Mouse (Mus musculus): Measurements from ENCODE around the gene Spry2.

The Spry2 gene

DNA sequence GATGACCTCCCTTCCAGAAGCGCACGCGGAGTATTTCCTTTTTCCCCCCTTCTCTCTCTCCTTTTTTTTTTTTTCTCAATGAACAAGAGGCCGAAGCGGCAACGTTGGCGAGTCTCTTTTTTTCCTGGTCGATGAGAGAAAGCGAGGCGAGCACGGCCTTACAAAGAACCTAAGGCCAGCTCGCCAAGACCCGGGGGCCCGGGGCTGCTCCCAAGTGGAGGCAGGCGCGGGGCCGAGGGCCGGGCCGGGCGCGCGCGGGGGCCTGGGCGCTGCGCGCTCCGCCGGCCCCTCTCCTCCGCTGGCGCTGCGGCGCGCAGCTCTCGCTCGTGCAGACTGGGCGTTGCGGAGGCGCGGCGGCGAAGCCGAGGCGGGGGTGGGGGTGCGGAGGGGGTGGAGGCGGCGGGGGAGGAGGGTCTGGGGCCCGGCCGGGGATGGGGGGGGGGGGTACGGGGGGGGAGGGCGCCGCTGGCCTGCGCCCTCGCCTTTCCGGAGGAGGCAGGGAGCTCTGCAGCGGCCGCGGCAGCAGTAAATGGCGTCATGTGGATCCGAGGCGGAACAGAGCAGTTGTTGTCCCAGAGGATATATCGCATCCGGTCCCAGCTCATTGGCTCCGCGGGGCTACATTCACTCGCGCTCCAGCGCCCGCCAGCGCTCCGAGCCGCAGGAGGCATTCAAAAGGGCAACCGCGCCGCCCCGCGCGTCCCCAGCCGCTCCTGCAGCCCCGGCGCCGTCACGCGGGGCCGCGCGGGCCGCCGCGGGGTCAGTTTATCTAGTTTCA is at the start of gene Spry2:
Gene Spry2 (minus strand): TSS at position 29 of the 778 bp plus-strand sequence.
- DNase-seq, result peak; percentile 45 to 47

DNA sequence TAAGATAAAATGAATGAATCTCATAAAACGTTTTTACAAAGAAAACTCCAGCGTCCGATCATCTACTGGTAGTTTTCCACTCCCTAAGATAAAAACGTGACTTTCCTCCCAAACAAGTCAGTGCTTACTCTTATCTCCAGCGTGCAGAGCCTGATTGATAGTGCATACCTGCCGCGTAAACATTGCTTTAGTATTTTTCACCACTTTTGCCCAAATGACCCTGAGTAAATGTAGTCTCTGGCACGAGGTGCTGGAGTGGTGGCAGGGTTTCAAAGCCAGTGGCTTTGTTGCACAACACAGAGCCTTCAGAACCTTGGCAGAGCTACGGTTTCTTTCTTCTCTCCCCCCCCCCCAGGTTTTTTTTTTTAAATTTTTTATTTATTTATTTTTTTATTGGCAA is 44.7 kb upstream of the Spry2 start:
- DNase-seq, result no peak

DNA sequence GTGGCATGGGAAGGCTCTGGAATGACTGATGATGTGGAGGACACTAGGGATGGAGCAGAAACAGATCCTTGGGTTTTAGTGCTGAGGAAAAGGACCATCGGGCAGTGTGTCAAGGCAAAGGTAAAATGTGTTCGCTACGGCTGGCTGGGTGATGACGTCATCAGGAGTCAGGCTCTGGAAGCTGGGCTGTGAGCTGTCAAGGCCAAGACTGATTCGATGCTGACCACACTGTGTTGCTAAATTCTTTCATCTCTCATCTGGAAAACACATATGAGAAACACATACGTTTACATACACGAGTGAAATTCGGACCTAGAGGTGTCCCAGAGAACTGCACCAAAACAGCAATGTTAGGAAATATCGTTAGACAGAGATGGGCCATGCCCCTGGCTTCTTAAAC is 30.1 kb upstream of the Spry2 start:
- no peak for DNase-seq

DNA sequence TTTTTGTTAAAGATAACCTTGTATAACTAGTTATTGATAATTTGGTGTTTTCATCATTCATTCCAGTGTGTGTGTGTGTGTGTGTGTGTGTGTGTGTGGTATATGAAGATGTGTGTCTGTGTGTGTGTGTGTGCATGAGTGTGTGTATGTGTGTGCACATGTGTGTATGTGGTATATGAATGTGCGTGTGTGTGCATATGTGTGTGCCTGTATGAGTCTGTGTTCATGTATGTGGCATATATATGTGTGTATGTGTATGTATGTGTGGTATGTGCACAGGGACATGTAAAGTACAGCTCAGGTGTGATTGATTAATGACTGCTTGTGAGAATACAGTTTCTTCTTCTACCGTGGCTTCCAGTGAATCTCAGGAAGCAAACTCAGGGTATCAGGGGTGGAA is 28.7 kb upstream of the Spry2 start:
- no peak for DNase-seq

DNA sequence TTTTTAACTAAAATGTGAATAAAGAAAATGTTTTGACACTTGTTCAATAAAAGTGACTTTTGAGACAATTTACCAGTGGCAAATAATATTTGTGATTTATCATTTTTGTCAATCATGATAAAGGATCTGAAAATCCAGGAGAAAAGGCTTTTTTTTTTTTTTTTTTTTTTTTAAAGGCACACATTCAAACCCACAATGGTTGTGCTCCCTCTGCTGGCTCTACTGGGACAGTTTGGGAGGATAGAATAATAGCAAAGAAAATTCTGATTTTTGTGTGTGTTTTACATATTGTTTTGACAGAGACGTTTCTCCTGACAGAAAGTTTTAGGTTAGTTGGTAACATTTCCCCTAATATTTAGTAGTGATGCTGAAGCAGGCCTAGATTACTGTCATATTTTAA is 28.1 kb upstream of the Spry2 start:
- DNase-seq, result no peak

DNA sequence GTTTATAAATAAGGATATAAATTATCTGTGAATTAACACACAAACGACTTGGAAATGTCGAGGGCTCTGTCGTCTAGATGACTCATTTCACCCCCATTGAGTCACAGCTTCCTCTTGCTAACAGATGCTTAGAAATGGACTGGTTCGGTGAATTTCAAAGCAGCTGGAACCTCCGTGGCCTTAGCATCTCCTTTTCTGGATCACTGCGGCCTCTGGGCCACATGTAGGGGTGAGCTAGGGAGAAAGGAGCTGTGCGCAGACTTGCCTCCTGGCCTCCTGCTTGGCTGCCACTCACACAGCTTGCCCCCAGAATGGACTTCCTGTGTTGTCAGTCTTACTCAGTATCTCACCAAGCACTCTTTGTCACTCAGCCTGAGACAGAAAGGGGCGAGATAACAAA is 26.3 kb upstream of the Spry2 start:
- no peak for DNase-seq

DNA sequence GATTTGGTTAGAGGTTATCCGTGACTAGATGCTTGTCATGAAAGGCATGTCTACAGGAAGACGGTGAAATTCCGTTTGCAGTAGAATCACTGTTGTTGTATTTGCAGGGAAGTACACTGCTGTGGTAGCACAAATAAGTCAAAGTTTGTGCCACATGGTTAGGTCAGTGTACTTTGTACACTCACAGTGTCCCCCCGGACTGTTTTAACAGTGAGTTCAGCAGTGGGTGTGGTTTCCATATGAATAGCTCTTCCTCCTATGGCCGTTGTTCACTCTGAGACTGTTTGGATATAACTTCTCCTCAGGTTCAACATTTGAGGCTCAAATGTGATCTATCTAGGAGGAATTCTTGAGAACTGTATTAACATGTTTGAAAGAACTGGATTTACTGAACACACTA is 25.8 kb upstream of the Spry2 start:
- no peak for DNase-seq

DNA sequence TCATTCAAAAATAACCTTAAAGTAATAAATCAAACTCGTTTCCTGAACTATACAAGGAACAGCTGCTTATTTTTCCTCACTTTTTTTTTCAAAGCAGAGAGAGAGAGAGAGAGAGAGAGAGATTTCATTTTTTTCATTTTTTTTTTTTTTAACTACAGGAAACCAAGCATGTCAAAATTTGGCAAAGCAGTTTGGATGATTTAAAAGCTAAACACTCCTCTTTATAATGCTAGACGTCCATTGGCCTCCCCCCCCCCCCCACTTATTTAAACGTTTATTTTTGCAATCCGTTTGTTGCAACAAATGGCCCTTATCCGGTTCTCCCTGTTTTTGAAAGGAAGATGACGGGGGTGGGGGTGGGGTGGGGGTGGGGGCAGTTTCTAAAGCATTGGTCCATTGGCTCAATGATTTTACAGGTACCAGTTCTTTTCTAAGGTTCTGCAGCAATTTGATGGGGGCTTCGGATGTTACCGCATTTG is 24.6 kb upstream of the Spry2 start:
- DNase-seq, result no peak

DNA sequence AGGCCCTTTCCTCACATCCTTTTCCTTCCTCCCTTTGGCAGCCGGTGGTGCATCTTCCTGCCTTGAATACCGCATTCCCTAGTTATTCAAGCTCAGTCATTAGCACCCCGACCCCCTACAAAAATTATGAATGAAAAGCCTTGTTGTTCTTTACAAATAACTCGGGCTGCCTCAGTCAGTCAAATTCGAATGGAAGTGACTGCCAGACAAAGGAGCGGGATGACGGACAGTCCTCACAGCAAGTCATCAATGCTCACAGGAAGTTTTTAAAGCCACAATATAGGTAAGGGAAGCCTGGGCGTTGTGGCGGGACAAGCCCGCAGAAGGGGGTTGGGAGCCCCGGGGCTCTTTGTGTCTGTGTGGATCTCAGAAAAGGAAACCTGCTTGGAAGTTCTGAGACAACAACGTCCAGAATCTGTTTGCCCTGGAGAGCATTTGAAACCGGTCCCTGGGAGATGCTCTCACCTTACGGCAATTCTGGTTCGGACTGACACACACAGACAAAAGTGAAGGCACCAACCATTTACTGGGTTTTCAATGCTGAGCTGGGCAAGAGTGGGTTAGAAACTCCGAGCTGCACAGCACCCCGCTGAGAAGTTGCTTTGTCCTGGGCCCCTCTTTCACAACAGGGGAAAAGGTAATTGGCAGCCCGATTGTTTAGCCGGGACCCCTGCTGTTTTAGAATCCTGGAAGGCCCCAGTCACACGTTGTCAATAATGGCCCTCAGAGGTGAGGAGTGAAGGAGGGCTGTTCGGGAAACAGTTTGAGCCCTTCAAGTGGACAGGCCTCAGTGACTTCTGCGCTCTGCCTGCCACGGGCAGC is 24.0 kb upstream of the Spry2 start:
- no peak for DNase-seq

DNA sequence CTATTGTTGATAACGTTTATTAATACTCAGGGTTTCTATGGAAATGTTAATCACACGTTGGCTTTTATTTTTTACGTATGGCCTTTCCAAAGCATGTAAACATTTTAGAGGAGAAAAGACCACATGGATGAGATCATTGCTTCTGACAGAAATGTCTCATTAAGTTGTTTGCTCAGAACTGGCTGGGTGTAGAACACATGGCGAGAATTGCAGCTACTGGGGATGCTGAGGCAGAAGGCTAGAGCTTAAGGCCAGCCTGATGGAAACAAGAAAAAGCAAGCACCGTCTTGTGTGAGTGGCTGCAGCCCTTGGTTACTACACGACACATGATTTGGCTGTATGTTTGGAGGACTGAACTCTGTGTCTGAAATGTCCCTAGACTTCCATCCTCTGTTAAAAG is 10.6 kb upstream of the Spry2 start:
- no peak for DNase-seq

DNA sequence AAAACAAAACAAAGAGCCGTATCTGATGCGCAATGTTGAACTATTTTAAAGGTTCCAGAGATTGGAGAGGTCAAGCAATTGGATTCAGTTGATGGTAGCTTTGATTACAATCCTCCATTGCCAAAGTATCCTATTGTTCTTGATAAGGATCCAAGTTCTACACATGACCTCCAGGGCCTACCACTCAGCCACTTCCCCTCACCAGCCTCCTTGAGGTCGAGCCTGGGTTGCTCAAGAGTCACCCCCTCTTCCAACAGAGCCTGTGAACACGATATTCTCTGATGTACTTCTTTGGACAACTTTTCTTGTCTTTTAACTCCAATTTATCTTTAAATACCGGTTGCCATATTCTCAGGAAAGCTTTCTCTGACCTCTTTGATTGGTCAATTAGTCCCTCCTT is 9.3 kb upstream of the Spry2 start:
- no peak for DNase-seq

DNA sequence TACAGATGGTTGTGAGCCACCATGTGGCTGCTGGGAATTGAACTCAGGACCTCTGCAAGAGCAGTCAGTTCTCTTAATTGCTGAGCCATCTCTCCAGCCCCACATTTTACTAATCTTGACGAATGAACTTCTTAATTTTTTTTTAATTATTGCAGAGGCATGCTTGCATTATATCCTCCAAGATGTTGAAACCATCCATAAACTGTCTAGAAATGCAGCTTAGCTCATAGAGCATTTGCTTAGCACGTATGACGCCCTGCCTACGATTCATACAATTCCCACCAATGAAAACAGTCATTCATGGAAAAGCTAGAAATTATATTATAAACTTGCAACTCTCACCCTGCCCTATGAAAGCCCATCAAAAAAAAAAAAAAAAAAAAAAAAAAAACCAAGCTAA is 8.9 kb upstream of the Spry2 start:
- DNase-seq, result no peak

DNA sequence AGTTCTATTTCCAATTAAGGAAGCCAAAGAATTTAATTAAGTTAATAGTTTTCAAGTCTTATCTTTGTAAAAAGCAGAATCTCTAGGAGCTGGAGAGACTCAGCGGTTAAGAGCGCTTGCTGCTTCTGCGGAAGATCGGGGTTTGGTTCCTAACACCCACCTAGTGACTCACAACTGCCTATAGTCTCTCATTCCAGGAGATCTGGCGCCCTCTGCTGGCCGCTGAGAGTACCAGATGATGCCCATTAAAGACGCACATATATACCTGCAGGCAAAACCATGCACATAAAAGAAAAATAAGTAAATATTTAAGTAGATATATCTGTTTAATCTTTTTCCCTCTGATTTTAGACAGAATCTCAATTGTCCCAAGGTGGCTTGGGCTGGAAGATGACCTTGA is 6.2 kb upstream of the Spry2 start:
- DNase-seq, result peak; percentile 13 to 50

DNA sequence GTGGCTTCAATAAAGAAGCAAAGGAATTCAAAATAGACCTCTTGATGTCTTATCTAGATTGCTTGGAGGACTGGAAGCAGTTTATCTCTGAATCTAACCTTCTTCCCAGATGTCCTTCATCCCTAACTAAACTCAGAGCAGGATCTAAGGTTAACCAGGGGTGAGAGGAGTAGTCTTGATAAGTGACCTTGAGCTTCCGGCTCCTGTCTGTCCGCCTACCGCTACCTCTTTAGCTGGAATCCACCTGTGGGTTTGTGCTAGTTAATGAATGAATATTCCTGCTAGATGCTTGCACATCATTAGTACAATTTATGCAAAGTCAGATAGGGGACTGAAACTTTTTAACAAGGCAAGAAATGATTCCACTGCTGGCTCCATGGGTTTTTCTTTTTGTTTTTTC is 4.2 kb upstream of the Spry2 start:
- no peak for DNase-seq

DNA sequence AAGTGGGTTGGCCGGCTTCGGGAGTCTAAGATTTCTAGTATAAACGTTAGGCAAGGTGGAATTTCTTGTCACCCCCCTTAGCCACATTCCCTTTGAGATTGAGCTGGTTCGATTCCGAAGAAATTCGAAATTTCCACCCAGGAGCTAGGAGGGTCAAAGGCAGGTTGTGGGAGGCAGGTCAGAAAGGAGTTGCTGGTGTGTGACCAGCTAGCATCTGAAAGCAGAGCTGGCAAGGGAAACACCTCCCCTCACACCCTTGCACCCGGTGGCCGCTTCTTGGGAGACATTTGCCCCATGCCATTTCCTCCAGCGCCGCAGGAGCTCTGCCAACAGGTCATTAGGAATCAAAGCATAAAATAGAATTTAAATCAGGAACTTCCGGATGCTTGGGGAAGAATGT is 2.5 kb upstream of the Spry2 start:
- DNase-seq, result no peak

DNA sequence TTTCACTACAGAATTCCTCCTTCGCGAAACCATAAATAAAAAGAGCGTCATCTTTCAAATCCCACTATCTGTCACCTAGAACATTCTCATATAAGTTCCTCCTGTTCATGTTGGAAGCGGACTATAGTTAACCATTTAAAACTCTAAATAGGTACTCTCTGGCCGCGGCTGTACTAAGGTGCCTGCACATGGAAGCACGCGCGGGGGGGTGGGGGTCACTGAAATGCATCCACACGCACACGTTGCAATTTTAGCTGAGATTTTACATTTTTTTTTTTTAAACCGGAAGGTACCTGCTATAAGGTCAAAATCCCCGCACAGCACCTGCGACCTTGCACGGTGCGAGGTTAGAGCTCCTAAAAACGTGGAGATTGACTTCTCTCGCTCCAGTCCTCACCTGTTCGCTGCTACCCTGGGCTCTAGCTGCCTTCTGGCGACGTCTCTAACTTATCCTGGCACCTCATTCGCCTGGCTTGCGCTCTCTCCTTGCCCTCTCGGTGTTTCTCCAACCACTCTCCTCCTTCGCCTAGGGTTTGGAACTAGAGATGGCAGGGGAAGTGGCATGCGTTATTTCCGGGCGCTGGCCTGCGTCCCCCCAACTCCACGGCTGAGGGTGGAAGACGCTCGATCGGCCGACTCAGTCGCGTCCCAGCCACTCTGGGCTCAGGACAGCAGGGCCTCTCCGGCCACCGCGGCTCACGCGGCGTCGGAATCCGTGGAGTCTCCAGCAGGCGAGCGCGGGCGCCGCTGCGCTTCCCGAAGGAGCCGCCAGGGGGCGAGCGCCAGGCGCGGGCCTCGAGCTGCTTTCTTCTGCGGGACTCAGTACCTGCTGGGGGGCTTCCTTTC is 1.9 kb upstream of the Spry2 start:
- DNase-seq, result peak; percentile 43 to 73

DNA sequence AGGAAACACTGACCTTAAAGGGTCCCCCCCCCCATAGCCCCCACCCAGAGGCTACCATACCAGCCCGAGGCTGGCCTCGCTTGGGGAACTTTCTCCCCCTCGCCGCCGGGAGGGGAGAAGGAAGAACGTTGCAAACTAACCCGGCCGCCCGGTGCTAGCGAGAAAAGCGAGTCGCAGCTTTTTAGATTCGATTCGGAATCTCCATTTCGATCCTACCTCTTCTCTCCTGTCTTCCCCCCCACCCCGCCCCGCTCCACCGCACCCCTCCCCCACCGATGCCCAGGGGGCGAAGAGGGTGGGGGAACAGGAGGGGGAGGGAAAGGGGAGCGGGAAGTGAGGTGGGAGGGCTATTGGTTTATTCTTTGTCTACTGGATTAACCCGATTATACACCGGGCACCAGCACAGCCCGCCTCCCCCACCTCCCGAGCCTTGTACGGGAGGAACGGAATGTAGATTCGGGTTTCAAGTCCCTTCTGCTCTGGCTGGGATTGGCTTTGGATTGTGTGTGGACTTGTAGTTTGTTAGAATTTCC is 1.0 kb upstream of the Spry2 start:
- DNase-seq, result peak in 1 of 2 experiments; percentile 10

DNA sequence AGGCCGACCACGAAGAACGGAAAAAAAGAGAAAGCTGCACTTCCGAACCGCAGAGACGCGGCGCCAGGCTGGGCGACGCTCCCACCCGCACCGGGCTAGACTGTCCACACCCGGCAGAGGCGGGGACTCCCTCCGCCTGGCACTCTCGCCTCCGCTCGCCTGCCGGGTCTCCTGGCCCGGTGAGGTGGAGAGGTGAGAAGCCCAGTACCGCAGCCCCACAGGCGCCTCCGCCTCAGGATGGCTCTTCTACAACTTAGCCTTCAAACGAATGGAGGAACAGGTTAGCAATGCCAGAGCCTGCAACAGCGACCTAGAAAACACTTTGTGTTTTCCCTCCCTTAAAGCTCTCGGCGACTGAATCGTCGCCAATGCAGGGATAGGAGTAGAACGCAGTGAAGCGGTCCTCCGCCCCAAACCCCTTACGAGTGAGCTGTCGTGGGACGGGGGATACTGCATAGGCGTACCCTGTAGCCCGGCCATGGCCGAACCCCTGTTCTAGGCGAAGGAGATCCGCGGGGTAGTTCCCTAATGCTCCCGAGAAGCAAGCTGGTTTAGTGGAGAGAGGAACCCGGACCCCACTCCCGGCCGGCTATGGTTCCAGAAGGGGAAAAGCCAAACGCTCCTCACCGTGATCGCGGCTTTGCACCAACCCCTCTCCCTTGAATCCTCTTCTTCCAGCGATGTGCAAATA is 513 bp downstream of the Spry2 start:
- DNase-seq, result peak; percentile 8 to 13

DNA sequence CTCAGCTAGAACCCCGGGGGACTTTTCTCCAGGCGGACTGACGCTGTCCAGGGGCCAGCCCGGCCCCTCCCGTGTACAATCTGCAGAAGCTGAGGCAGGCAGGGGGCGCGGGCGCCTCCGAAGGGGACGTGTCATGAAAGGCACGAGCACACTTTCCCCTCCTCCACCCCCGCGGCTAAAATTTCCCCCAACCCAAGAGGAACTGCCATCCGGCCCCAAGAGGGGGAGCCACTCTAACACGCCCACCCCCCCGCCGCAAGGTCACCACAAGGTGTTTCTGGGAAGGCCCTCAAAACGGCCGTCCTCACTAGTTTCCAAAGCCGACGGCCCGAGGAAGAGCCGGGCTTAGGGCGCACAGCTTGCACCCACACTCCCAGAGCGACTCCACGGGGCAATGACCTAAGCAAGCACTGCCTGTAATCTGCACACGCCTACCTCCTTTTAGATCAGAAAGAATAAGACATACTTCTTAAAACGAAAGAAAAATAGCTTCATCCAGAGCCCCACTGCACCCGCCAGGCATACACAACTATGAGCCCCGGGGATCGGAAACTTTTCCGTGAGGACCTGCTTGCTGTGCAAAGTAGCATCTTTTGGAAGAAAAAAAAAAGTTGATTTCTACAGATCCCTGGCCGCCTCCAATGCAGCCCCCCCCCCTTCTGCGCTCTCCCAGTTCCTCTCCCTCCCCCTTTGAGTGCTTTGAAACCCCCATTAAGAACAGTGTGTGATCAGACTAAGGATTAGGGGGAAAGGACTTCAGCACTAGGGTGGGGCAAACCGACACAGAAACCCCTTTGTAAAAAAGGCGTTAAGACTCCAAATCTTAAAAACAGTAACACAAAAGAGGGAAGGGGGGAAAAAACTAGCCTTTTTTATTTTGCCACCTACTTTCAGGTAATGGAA is 1.4 kb downstream of the Spry2 start:
- peak; percentile 12 to 19 for DNase-seq

DNA sequence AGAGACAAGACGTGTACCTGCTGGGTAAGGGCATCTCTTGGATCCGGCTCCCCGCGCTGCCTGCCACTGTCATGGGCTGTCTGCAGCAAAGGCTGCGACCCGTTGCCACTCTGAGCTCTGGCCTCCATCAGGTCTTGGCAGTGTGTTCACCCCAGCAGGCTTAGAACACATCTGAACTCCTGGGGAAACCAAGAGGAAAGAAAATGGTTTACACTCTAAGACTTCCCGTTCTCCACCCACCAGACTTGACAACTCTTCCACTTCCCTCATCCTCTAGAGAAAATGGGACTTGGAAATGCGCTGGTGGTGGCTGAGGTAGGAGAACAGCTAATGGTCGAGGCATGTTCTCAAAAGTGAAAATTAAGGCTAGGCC is 3.0 kb downstream of the Spry2 start:
- DNase-seq, result no peak

DNA sequence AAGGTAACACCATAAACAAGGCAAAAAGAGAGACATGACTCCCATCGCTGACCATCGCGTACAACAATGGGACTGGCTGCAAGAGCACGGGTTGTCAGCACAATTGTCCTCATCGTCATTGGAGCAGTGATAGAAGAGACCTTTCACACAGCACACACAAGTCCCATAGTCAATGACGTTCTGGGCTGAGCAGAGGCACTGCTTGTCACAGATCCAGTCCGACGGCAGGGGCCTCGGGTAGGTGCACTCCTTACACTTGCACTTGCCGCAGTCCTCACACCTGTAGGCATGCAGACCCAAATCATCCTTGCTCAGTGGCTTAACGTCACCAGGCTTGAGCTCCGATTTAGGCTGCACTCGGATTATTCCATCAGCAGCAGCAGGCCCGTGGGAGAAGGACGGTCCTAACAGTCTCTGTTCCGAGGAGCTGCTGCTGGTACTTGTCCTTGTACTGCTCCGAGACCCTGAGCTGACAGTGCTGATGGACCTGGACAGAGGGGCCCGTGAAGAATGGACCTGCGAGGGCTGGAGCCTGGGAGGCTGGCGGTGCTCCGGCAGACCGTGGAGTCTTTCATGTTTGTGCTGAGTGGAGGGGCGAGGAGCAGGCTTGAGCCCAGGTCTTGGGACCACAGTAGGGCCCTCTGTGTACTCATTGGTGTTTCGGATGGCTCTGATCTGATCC is 3.5 kb downstream of the Spry2 start:
- no peak for DNase-seq

All from spleen, adult 18-20 months (tissue).